ENCODE assay signal across 19 mouse cellular contexts in the genomic region with DNA sequence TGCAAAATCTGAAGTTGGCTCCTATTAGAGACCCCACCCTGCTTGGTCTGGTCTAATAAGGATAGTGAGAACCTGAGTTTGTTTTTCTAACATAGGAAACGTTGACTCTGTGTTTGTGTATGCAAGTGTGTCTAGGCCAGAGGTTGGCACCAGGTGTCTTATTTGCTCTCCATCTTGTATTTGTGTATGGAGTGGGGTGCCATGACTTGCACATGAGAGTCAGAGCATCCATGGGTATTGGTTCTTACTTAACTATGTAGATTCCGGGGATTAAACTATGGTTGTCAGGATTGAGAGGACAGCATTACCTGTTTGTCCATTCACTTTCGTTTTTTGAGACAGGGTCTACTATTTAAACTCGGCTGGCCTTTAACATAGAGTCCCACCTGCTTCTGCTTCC.
"Had no signal": no experiment of that assay in that cellular context is flagged by ENCODE, and none has a peak within 500 bp of the region (broad histone marks: within the 10 kb centered on the region; RNA-seq: fewer than 3 reads in every experiment).

No protein-coding gene starts in this region.

- DNase-seq: lung, adult 18-20 months; lung, embryonic 14.5 days; lung, postnatal 10 days; lung, postnatal 4 days; midbrain, embryonic 14.5 days; retina, postnatal 1 day; right cerebral cortex, adult 18-20 months; right cerebral cortex, postnatal 25 days; right cerebral cortex, postnatal 4 days; spleen, adult 18-20 months; thymus, adult 18-20 months; thymus, postnatal 14 days; thymus, postnatal 36 days had no signal

- H3K4me2 ChIP-seq: lung, embryonic 14.5 days; midbrain, embryonic 12.5 days; neural tube, embryonic 13.5 days; neural tube, embryonic 15.5 days had no signal

- H3K4me3 ChIP-seq: midbrain, embryonic 10.5 days; midbrain, embryonic 12.5 days; myocyte; neural tube, embryonic 13.5 days; neural tube, embryonic 15.5 days had no signal

- H3K9me3 ChIP-seq: midbrain, embryonic 10.5 days; midbrain, embryonic 12.5 days; neural tube, embryonic 13.5 days; neural tube, embryonic 15.5 days had no signal

- H3K27me3 ChIP-seq: midbrain, embryonic 12.5 days; neural tube, embryonic 13.5 days; neural tube, embryonic 15.5 days had no signal

- H3K9ac ChIP-seq: lung, embryonic 14.5 days; midbrain, embryonic 12.5 days; neural tube, embryonic 13.5 days; neural tube, embryonic 15.5 days had no signal

- ATAC-seq: midbrain, embryonic 16.5 days had no signal

- H3K4me1 ChIP-seq: midbrain, embryonic 10.5 days; midbrain, embryonic 12.5 days; neural tube, embryonic 13.5 days; neural tube, embryonic 15.5 days had no signal

- H3K27ac ChIP-seq: midbrain, embryonic 10.5 days; midbrain, embryonic 12.5 days; neural tube, embryonic 13.5 days; neural tube, embryonic 15.5 days had no signal
